Mouse (Mus musculus) kidney, postnatal 0 days (tissue): Measurements from ENCODE around the gene Olfr330. TPM values are rescaled to one million over a fixed set of nuclear protein-coding genes. Genes with fewer than 3 reads are reported as not detected.
"Not testable (repeated sequence)": the region's sequence is repeated elsewhere in the genome, so short reads cannot be mapped to it uniquely, and the experiment has no call there.

Experiments
- ATAC-seq: fragments of 200-750 bp; cut with Nextera tagmentation; replicated peaks from 2 replicates; pipeline ENCODE4 v1.8.0; 2017; ENCODE audit warnings: low read depth, moderate number of reproducible peaks, moderate TSS enrichment, moderate library complexity; ENCODE audit not compliant: low FRiP score
- DNase-seq: peaks from one replicate; pipeline ENCODE4 v3.0.0-alpha.2; 2016; ENCODE audit warnings: low spot score
- H3K27ac ChIP-seq: fragments of 300-500 bp; sonication (generic); 2 replicates; pipeline ENCODE4 v1.5.1; 2014; ENCODE audit warnings: mild to moderate bottlenecking
- H3K27me3 ChIP-seq: fragments of 300-500 bp; sonication (generic); 2 replicates; pipeline ENCODE4 v1.6.1; 2014; ENCODE audit warnings: low read length, mixed read lengths; ENCODE audit not compliant: insufficient read depth
- H3K36me3 ChIP-seq: fragments of 300-500 bp; sonication (generic); 2 replicates; pipeline ENCODE4 v1.6.1; 2014; ENCODE audit warnings: low read length, mixed read lengths; ENCODE audit not compliant: insufficient read depth
- H3K4me1 ChIP-seq: fragments of 300-500 bp; sonication (generic); replicated peaks from 2 replicates; pipeline ENCODE4 v1.6.1; 2014; ENCODE audit warnings: antibody characterized with exemption, low read length, mixed read lengths; ENCODE audit not compliant: insufficient read depth
- H3K4me2 ChIP-seq: fragments of 300-500 bp; sonication (generic); 2 replicates; pipeline ENCODE4 v1.6.1; 2014; ENCODE audit warnings: mild to moderate bottlenecking, low read length, moderate library complexity, mixed read lengths
- H3K4me3 ChIP-seq: fragments of 300-500 bp; sonication (generic); replicated peaks from 2 replicates; pipeline ENCODE4 v1.5.1; 2014; ENCODE audit warnings: low read depth, low read length
- H3K9ac ChIP-seq: fragments of 300-500 bp; sonication (generic); 2 replicates; pipeline ENCODE4 v1.6.1; 2014; ENCODE audit warnings: low read depth, low read length
- H3K9me3 ChIP-seq: fragments of 300-500 bp; sonication (generic); replicated peaks from 2 replicates; pipeline ENCODE4 v1.6.1; 2016; ENCODE audit warnings: low read length, inconsistent platforms, mixed read lengths
- CTCF ChIP-seq: IDR thresholded peaks from 2 replicates; pipeline ENCODE4 v1.5.1; 2016; ENCODE audit warnings: antibody characterized with exemption, low read depth, mild to moderate bottlenecking, moderate library complexity
- WGBS: fragments of 180-500 bp; shearing (Covaris S2); extraction: QIAGEN DNeasy Blood & Tissue Kit; methylation state at CpG from one replicate; pipeline ENCODE4 v1.1.7; 2014; 5-methylcytosine and 5-hydroxymethylcytosine counted together
- polyA plus RNA-seq: library from polyadenylated mRNA; unstranded; fragments of >200 nt; fragmentation: Nextera tagmentation; extraction: Ambion mirVana; gene quantifications from 2 replicates; pipeline ENCODE4 v1.2.1, GENCODE M21; 2015

Gene Olfr330
- not detected in 2 replicates for polyA plus RNA-seq

DNA sequence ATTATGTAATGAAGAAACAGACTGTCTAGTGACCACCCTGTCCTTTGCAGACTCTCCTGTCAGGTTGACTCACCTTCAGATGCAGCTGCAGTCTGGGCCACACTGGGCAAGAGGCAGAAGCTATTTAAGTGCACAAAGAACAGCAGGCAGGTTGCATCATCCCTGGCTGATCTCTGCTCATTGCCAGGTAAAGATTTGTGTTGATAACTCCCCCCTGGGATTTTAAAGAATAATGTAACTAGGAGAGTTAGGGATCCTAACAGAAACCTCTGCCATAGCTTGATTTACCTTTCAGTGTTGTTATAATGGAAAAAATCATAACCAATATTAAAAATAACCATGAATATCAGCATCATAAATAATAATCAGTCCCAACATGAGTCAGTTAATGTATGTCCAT, at the start of gene Olfr330:
TSS of gene Olfr330 (minus strand) at position 101 of the 400 bp plus-strand sequence.
- not testable (repeated sequence) for DNase-seq

DNA sequence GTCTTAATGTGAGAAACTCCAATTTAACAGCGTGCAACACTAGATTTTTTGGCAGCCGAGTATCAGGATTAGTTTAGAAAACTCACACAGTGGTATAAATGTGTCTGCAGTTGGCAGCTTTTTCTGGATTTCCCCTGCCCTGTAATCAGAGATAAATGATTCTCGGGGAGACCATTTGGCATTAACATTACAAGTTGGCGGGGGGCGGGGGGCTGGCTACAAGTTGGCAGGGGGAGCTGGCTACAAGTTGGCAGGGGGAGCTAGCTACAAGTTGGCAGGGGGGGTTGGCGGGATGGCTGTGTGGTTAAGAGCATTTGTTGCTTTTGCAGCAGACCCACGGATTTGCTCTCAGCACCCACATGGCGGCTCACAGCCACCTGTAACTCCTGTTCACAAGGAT, 44.0 kb upstream of the Olfr330 start:
- no peak overlapping the region for H3K4me2 ChIP-seq
- ATAC-seq: no peak
- no peaks in the 10 kb centered on the region for H3K27me3 ChIP-seq
- no peaks in the 10 kb centered on the region for H3K36me3 ChIP-seq
- no peak overlapping the region for H3K4me3 ChIP-seq
- TF ChIP-seq CTCF: no peak
- no peaks in the 10 kb centered on the region for H3K9me3 ChIP-seq
- WGBS: 78% methylated on average over 8 of the region's 8 CpGs
- no peaks in the 10 kb centered on the region for H3K4me1 ChIP-seq
- no peak overlapping the region for H3K27ac ChIP-seq
- DNase-seq: no peak
- H3K9ac ChIP-seq: no peak overlapping the region

More for the DNA sequence above, at the start of gene Olfr330:
- not testable (repeated sequence) for H3K36me3 ChIP-seq, H3K9ac ChIP-seq, H3K27ac ChIP-seq, H3K4me3 ChIP-seq, H3K4me2 ChIP-seq, H3K4me1 ChIP-seq, H3K9me3 ChIP-seq, ATAC-seq, H3K27me3 ChIP-seq

DNA sequence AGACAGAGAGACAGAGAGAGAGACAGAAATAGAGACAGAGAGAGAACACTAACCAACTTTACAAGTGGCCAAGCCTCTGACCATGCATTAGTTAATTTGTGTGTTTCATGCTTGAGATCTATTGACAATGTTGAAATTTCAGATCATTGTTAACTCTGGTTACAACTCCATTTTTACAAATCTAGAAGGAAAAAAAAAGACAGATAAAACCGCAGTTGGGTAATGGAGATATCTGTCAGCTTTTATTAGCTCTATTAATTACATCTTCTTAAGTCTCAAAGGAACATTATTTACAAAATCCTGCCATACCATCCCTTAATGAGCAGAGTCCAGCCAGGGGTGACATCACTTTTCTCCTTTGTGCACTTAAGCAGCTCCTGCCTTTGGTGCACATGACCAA, 42.8 kb upstream of the Olfr330 start, which contains the start of gene Olfr325:
TSS of gene Olfr325 (plus strand) at position 301 of the 400 bp plus-strand sequence.
- Histone ChIP-seq H3K4me1 (no peaks in the 10 kb centered on the region), H3K27me3 (no peaks in the 10 kb centered on the region), H3K9me3 (no peaks in the 10 kb centered on the region), H3K36me3 (no peaks in the 10 kb centered on the region), H3K4me3 (no peak within 1 kb of the TSS), H3K27ac (no peak within 1 kb of the TSS), H3K4me2 (no peak within 1 kb of the TSS), H3K9ac (no peak within 1 kb of the TSS)
- 60% methylated on average over 1 of the region's 1 CpGs for WGBS
- DNase-seq (no peak), ATAC-seq (no peak)
- no peak for TF ChIP-seq CTCF

DNA sequence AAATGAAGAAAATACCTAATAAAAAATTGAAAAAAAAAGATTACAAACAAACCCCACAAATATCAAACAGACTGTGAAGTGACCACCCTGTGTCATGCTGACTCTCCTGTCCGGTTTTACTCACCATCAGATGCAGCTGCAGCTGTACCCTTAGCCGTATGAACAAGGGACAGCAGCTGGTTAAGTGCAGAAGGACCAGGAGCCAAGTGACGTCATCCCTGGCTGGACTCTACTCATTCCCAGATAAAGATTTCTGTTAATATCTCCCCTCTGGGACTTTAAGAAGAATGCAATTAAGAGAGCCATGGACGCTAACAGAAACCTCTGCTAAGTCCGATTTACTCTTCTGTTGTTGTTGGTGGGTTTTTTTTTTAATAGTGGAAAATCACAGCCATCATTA, 35.8 kb upstream of the Olfr330 start, which contains the start of gene Olfr224:
TSS of gene Olfr224 (minus strand) at position 149 of the 400 bp plus-strand sequence.
- TF ChIP-seq CTCF: no peak
- H3K9ac ChIP-seq: no peak within 1 kb of the TSS
- H3K9me3 ChIP-seq: no peaks in the 10 kb centered on the region
- whole genome bisulfite sequencing: 71% methylated on average over 5 of the region's 5 CpGs
- H3K27ac ChIP-seq: no peak within 1 kb of the TSS
- ATAC-seq (no peak), DNase-seq (peak; percentile 2)
- H3K36me3 ChIP-seq: no peaks in the 10 kb centered on the region
- H3K27me3 ChIP-seq: no peaks in the 10 kb centered on the region
- H3K4me2 ChIP-seq: no peak within 1 kb of the TSS
- no peak within 1 kb of the TSS for H3K4me3 ChIP-seq
- H3K4me1 ChIP-seq: no peaks in the 10 kb centered on the region

DNA sequence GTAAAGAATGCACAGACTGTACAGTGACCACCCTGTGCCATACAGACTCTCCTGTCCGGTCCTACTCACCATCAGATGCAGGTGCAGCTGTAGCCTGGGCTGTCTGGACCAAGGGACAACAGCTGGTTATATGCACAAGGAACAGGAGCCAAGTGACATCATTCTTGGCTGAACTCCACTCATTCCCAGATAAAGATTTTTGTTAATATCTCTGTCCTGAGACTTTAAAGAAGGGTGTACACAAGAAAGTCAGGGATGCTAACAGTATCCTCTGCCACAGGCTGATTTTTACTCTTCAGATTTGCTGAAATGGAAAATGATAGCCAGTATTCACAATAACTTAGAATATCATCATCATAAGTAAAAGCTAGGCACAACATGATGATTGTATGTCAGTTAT, 20.9 kb upstream of the Olfr330 start, which contains the start of gene Olfr328:
TSS of gene Olfr328 (minus strand) at position 101 of the 400 bp plus-strand sequence.
- no peak within 1 kb of the TSS for H3K4me3 ChIP-seq
- H3K4me1 ChIP-seq: no peaks in the 10 kb centered on the region
- no peak for ATAC-seq
- H3K4me2 ChIP-seq: no peak within 1 kb of the TSS
- no peak for DNase-seq
- WGBS: 90% methylated on average over 1 of the region's 1 CpGs
- H3K9me3 ChIP-seq: no peaks in the 10 kb centered on the region
- H3K27ac ChIP-seq: no peak within 1 kb of the TSS
- H3K36me3 ChIP-seq: no peaks in the 10 kb centered on the region
- no peak for TF ChIP-seq CTCF
- H3K9ac ChIP-seq: no peak within 1 kb of the TSS
- no peaks in the 10 kb centered on the region for H3K27me3 ChIP-seq

DNA sequence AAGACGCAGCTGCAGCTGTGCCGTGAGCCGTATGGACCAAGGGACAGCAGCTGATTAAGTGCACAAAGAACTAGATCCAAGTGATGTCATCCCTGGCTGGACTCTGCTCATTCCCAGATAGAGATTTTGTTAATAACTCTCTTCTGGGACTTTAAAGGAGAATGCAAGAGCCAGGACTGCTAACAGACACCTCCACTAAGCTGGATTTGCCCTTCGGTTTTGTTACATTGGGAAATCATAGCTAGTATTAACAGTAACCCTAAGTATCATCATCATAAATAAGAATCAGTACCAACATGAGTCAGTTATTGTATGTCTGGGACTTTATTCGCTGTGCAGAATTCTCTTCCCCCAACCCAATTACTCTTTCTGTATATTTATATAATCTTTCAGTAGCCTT, 11.7 kb upstream of the Olfr330 start, which contains the start of gene Olfr329-ps:
TSS of gene Olfr329-ps (minus strand) at position 101 of the 400 bp plus-strand sequence.
- Histone ChIP-seq H3K4me3 (no peak within 1 kb of the TSS), H3K9me3 (no peaks in the 10 kb centered on the region), H3K9ac (no peak within 1 kb of the TSS), H3K4me2 (no peak within 1 kb of the TSS), H3K27me3 (no peaks in the 10 kb centered on the region), H3K27ac (no peak within 1 kb of the TSS), H3K36me3 (no peaks in the 10 kb centered on the region), H3K4me1 (no peaks in the 10 kb centered on the region)
- 84% methylated on average over 5 of the region's 5 CpGs for WGBS
- DNase-seq: no peak
- no peak for ATAC-seq
- no peak for TF ChIP-seq CTCF

DNA sequence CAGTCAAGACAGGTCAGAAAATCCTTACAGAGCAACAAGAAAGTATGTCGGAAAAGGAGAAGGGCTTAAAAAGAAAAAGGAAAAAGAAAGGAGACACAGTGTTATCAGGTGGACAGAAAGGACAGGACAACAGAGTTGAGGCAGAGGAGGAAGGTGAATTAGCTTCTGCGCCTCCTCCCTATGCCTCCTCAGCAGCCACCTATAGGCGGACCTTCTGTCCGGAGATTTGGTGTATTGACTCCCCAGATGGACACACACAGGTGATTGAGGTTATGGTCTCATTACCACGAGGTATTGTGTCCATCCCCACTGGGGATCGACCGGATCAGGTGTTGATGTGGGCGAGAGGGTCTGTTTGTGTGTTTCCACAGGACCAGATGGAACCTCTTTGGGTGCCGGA, 14.9 kb downstream of the Olfr330 start:
- H3K9ac ChIP-seq, H3K4me3 ChIP-seq, DNase-seq, ATAC-seq, H3K36me3 ChIP-seq, H3K4me1 ChIP-seq, H3K9me3 ChIP-seq, H3K27me3 ChIP-seq, H3K27ac ChIP-seq, H3K4me2 ChIP-seq: not testable (repeated sequence)
- 88% methylated on average over 6 of the region's 9 CpGs for WGBS

DNA sequence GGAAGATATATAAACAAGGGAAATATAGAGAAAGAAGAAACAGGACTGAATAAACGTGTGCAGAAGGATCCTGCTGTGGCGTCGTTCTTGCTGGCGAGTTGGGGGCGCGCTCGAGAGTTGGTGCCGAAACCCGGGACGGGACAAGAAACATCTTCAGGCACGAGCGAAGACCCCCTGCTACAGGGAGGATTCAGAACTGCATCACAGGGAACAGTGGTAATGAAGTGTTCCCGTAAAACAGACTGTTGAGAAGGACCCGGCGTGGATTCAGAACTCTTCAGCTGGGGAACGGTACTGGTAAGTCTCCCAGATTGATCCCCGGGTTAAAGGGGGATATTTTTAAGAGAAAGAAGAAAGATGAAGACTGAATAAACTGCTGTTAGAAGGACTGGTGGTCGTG, 15.7 kb downstream of the Olfr330 start:
- H3K9ac ChIP-seq, DNase-seq, ATAC-seq, H3K9me3 ChIP-seq, H3K27me3 ChIP-seq, H3K4me3 ChIP-seq, H3K4me2 ChIP-seq, H3K36me3 ChIP-seq, H3K27ac ChIP-seq, H3K4me1 ChIP-seq: not testable (repeated sequence)
- 96% methylated on average over 16 of the region's 18 CpGs for WGBS

DNA sequence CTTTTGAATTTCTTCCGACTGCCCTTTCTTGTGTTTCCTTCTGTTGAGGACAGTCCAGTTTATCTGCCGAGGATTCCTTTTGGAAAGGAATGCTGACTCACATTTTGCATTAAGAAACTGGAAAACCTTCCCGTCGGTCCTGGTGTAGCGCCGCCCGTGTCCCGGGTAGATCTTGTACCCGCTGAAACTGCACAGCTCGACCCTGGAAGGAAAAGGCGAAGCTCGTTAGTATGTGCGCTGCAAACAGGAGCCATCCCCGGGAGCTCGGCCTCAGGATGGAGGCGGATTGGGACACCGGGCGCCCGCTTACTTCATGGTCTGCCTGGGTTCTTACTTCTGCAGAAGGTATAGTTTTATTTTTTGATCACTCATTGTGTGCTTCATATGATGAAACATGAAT, 25.6 kb downstream of the Olfr330 start:
- H3K27me3 ChIP-seq, H3K9ac ChIP-seq, ATAC-seq, H3K4me1 ChIP-seq, H3K4me3 ChIP-seq, H3K36me3 ChIP-seq, H3K4me2 ChIP-seq, H3K27ac ChIP-seq, DNase-seq, H3K9me3 ChIP-seq: not testable (repeated sequence)
- 89% methylated on average over 19 of the region's 19 CpGs for WGBS

DNA sequence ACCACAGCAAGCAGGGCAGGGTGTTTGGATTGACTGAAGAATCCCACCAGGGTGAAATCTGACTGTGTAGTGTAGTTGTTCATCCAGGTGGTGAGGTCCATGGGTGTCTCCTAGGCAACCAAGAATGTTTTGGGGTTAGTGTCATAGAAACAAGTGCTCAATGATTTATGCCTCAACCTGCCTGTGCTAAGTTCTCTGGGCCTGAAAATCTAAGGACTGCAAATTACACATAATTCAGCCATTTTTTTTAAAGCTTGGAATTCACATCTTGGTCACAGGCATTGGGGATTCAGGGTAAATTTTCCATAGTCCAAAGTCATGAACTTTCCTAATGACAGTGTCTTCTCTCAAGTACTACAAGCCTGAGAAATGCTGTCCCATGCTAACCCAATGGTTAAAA, 32.2 kb downstream of the Olfr330 start, which contains the start of gene Olfr331:
TSS of gene Olfr331 (minus strand) at position 101 of the 400 bp plus-strand sequence.
- not testable (repeated sequence) for H3K4me2 ChIP-seq, H3K36me3 ChIP-seq, H3K27ac ChIP-seq, H3K27me3 ChIP-seq, H3K4me1 ChIP-seq, H3K9me3 ChIP-seq, ATAC-seq, H3K4me3 ChIP-seq, DNase-seq, H3K9ac ChIP-seq
